Comparison of ENCODE assay signal across 18 mouse cellular contexts in the genomic region with DNA sequence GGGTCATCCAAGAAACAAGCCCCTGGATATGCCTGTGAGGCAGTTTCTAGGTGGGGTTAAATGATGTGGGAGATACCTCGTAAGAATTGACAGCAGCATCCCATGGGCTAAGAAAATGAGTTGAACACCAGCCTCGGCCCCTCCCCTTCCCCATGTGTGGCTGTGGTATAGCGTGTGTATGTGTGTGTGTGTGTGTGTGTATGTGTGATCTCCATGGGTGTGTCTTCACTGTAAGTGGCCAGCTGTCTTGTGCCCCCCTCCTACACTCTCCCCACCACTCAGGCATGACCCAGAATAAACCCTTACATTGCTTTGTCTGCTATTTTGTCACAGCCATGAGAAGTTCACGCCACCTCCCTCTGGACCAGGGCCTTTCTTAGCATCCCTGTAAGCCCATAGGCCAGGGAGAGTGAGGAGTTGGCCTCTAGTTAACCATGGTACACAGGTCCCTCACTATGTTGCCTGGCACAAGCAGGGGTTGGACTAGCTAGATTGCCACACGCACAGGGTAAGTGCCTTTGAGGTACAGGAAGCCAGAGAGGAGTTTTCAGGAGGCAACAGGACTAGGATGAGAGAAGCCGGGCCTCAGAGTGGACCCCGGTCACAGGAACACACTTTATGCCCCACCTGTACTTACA. TPM values are rescaled to one million over a fixed set of nuclear protein-coding genes. Genes with fewer than 3 reads are reported as not detected.
"Had no signal": no experiment of that assay in that cellular context is flagged by ENCODE, and none has a peak within 500 bp of the region (broad histone marks: within the 10 kb centered on the region; RNA-seq: fewer than 3 reads in every experiment).

No protein-coding gene starts in this region.

- H3K27ac ChIP-seq: kidney, embryonic 15.5 days; limb, embryonic 15.5 days; liver, embryonic 15.5 days had no signal

- H3K4me3 ChIP-seq: kidney, embryonic 15.5 days; limb, embryonic 15.5 days; liver, embryonic 15.5 days; midbrain, embryonic 12.5 days; myocyte; neural tube, embryonic 15.5 days had no signal

- H3K27me3 ChIP-seq: kidney, embryonic 15.5 days; limb, embryonic 15.5 days; liver, embryonic 15.5 days; midbrain, embryonic 12.5 days; neural tube, embryonic 15.5 days had no signal

- ATAC-seq: intestine, embryonic 16.5 days had no signal

- H3K4me2 ChIP-seq: kidney, embryonic 15.5 days; limb, embryonic 15.5 days; liver, embryonic 15.5 days; midbrain, embryonic 12.5 days; neural tube, embryonic 15.5 days had no signal

- H3K4me1 ChIP-seq: kidney, embryonic 15.5 days; limb, embryonic 15.5 days; liver, embryonic 15.5 days had no signal

- H3K9ac ChIP-seq: kidney, embryonic 15.5 days; limb, embryonic 15.5 days; liver, embryonic 15.5 days; midbrain, embryonic 12.5 days; neural tube, embryonic 15.5 days had no signal

- DNase-seq: kidney, adult 2 months; kidney, postnatal 14 days; layer of hippocampus, adult 9-11 months; layer of hippocampus, postnatal 36 days; lung, postnatal 36 days; right cerebral cortex, adult 18-20 months; right cerebral cortex, postnatal 25 days; thymus, postnatal 36 days had no signal

- H3K9me3 ChIP-seq: kidney, embryonic 15.5 days; limb, embryonic 15.5 days; liver, embryonic 15.5 days; midbrain, embryonic 12.5 days; neural tube, embryonic 15.5 days had no signal

RNA-seq across cellular contexts. Expression of gene Agt, which starts 14.3 kb away (rescaled TPM):
- polyA plus RNA-seq: limb, embryonic 11.5 days had no signal

RNA-seq across cellular contexts. Expression of gene Capn9, which starts 20.7 kb away (rescaled TPM):
- total RNA-seq: megakaryocyte, adult 5-6 weeks had no signal
- polyA plus RNA-seq: kidney, adult 2 months; limb, embryonic 11.5 days; neural tube, embryonic 11.5 days had no signal
